9 mouse cellular contexts compared by ENCODE assay signal in genomic region chr9:121697150-121698049, GRCm38 (mm10). TPM values are rescaled to one million over a fixed set of nuclear protein-coding genes. Genes with fewer than 3 reads are reported as not detected.
DNase-seq lines count a peak whose midpoint lies in the region; ATAC-seq and TF ChIP-seq lines count a peak whose summit lies in the region.
"Had no signal": no experiment of that assay in that cellular context is flagged by ENCODE, and none has a peak within 500 bp of the region (broad histone marks: within the 10 kb centered on the region; RNA-seq: fewer than 3 reads in every experiment).

No protein-coding gene starts in this region.

- 100% methylated on average over 1 of the region's 1 CpGs for WGBS in neural tube, embryonic 13.5 days
- WGBS in liver, adult 2 months, result 67% methylated on average over 1 of the region's 1 CpGs

- peaks cover 2% of the 10 kb centered on the region; the same call in 1 of the 2 replicates for H3K4me1 ChIP-seq in neural tube, embryonic 13.5 days (replicated peaks)
- H3K4me1 ChIP-seq in liver, adult 2 months (ENCODE audit: control insufficient read depth, insufficient read depth, low read length), result no peaks in the 10 kb centered on the region

- H3K36me3 ChIP-seq in neural tube, embryonic 13.5 days, result peaks cover 59% of the 10 kb centered on the region
- H3K36me3 ChIP-seq in liver, adult 2 months (ENCODE audit: control insufficient read depth, insufficient read depth, low read length), result no peaks in the 10 kb centered on the region; the same call in 1 of the 2 replicates

- TF ChIP-seq CTCF in liver, adult 2 months (IDR thresholded peaks at IDR 0.05; ENCODE audit: low read depth, low read length), result peak; percentile 85

- H3K4me2 ChIP-seq in neural tube, embryonic 13.5 days, result no peak overlapping the region

- DNase-seq in neural tube, embryonic 10.5 days (ENCODE audit: extremely low spot score, low spot score), result no peak
- peak; percentile 39 for DNase-seq in R1 (ENCODE audit: low read depth, low spot score)
- peak; percentile 77 to 88 for DNase-seq in cerebellum, postnatal 10 days
- peak; percentile 83 for DNase-seq in heart, postnatal 4 days
- DNase-seq in liver, adult 2 months (ENCODE audit: extremely low read depth, low read depth, low spot score), result peak; percentile 60
- peak; percentile 86 to 89 for DNase-seq in natural killer cell, adult 2 months (ENCODE audit: low spot score in 2 of 2)
- DNase-seq in embryo, embryonic 10 days (ENCODE audit: low spot score), result no peak

- H3K9ac ChIP-seq in neural tube, embryonic 13.5 days, result no peak overlapping the region
- no peak overlapping the region for H3K9ac ChIP-seq in liver, adult 2 months (ENCODE audit: low read depth, low read length)

- H3K9me3 ChIP-seq in neural tube, embryonic 13.5 days, result no peaks in the 10 kb centered on the region

- TF ChIP-seq POLR2A in liver, adult 2 months (IDR thresholded peaks at IDR 0.05; ENCODE audit: extremely low read depth, insufficient read depth, low read length), result no peak

- no peak overlapping the region for H3K27ac ChIP-seq in neural tube, embryonic 13.5 days (replicated peaks)
- no peak overlapping the region for H3K27ac ChIP-seq in liver, adult 2 months (replicated peaks; ENCODE audit: insufficient read depth, low read depth, low read length)

- H3K79me2 ChIP-seq in liver, adult 2 months (ENCODE audit: control insufficient read depth, insufficient read depth, low read length), result no peaks in the 10 kb centered on the region

- H3K4me3 ChIP-seq in neural tube, embryonic 13.5 days, result no peak overlapping the region
- no peak overlapping the region for H3K4me3 ChIP-seq in liver, adult 2 months (ENCODE audit: insufficient read depth, low read depth, low read length)

- H3K27me3 ChIP-seq in neural tube, embryonic 13.5 days, result no peaks in the 10 kb centered on the region
- no peaks in the 10 kb centered on the region for H3K27me3 ChIP-seq in liver, adult 2 months (ENCODE audit: control insufficient read depth, insufficient read depth, low read length)

- ATAC-seq in neural tube, embryonic 13.5 days (ENCODE audit: low read depth), result peak; percentile 47

RNA-seq across cellular contexts. Expression of gene Sec22c, which starts 7.9 kb away (rescaled TPM):
- polyA plus RNA-seq in neural tube, embryonic 13.5 days (2015; fragmentation: Nextera tagmentation; extraction: Ambion mirVana), result 22.7 and 25.2 TPM in 2 replicates
- total RNA-seq in heart, postnatal 4 days (2021), result 1 to 10 TPM; 5.1 to 6.4 TPM
- total RNA-seq in liver, adult 2 months (2014; rRNA removed), result 3.7 and 4.1 TPM in 2 replicates
- 5.7 and 9.5 TPM in 2 replicates for polyA plus RNA-seq in liver, adult 2 months (2012; rRNA removed)

RNA-seq across cellular contexts. Expression of gene Ss18l2, which starts 12.7 kb away (rescaled TPM):
- polyA plus RNA-seq in neural tube, embryonic 13.5 days (2015; fragmentation: Nextera tagmentation; extraction: Ambion mirVana), result 162 and 189 TPM in 2 replicates
- total RNA-seq in heart, postnatal 4 days (2021), result 100 to 1,000 TPM; 115 to 127 TPM
- 82.4 and 83.3 TPM in 2 replicates for total RNA-seq in liver, adult 2 months (2014; rRNA removed)
- polyA plus RNA-seq in liver, adult 2 months (2012; rRNA removed), result 35.2 and 56.8 TPM in 2 replicates

RNA-seq across cellular contexts. Expression of gene Nktr, which starts 21.6 kb away (rescaled TPM):
- polyA plus RNA-seq in neural tube, embryonic 13.5 days (2015; fragmentation: Nextera tagmentation; extraction: Ambion mirVana), result 56.5 and 58.6 TPM in 2 replicates
- 10 to 100 TPM; 67.6 to 73.5 TPM for total RNA-seq in heart, postnatal 4 days (2021)
- 36.7 and 38.4 TPM in 2 replicates for total RNA-seq in liver, adult 2 months (2014; rRNA removed)
- 13.0 and 27.2 TPM in 2 replicates for polyA plus RNA-seq in liver, adult 2 months (2012; rRNA removed)

RNA-seq across cellular contexts. Expression of gene Vipr1, which starts 54.9 kb away (rescaled TPM):
- 0.25 and 1.0 TPM in 2 replicates for polyA plus RNA-seq in neural tube, embryonic 13.5 days (2015; fragmentation: Nextera tagmentation; extraction: Ambion mirVana)
- 1 to 10 TPM in 1 of 2 experiments, under 1 TPM in 1; 0.64 to 2.4 TPM for total RNA-seq in heart, postnatal 4 days (2021)
- 22.2 and 25.4 TPM in 2 replicates for total RNA-seq in liver, adult 2 months (2014; rRNA removed)
- polyA plus RNA-seq in liver, adult 2 months (2012; rRNA removed), result 16.7 and 16.9 TPM in 2 replicates

RNA-seq across cellular contexts. Expression of gene Lyzl4, which starts 55.5 kb away (rescaled TPM):
- not detected in 2 replicates for polyA plus RNA-seq in neural tube, embryonic 13.5 days (2015; fragmentation: Nextera tagmentation; extraction: Ambion mirVana)
- total RNA-seq in heart, postnatal 4 days (2021), result under 1 TPM in 1 of 2 experiments, not detected in 1; 0.32 TPM
- not detected in 2 replicates for total RNA-seq in liver, adult 2 months (2014; rRNA removed)
- polyA plus RNA-seq in liver, adult 2 months (2012; rRNA removed), result not detected in 2 replicates
- polyA plus RNA-seq: neural tube, embryonic 14.5 days had no signal

Comparison
In these comparisons a context has a peak if more than half of its experiments do, and no peak if none do; other contexts are left out.
1. DNase-seq: peak in R1 (single experiment), cerebellum, postnatal 10 days (2 of 2), heart, postnatal 4 days (single experiment), liver, adult 2 months (single experiment) and natural killer cell, adult 2 months (2 of 2); none in neural tube, embryonic 10.5 days (single experiment) and embryo, embryonic 10 days (single experiment).